Mouse (Mus musculus) heart, adult 8-10 months (tissue): ENCODE results near the gene Rd3. TPM values are rescaled to one million over a fixed set of nuclear protein-coding genes. Genes with fewer than 3 reads are reported as not detected.

Experiments
- DNase-seq: peaks from one replicate; pipeline ENCODE4 v3.0.0; 2022; ENCODE audit warnings: low spot score
- total RNA-seq, 4 experiments: library from RNA; stranded (reverse); gene quantifications; 2 replicates each; pipeline ENCODE4 v1.2.4; 2022

The Rd3 gene
- under 1 TPM; 0.06 to 0.14 (median 0.12) TPM for total RNA-seq

- DNase-seq, result no peak
Observed at GRCm38 (mm10) chr1:191977187-191977586, at the start of gene Rd3. Rd3 (plus strand) TSS chr1:191977370.

- DNase-seq, result no peak
Observed at GRCm38 (mm10) chr1:191928345-191928744, 48.8 kb upstream of the Rd3 start.

GRCm38 (mm10) chr1:191929065-191929464 lies 48.1 kb upstream of the Rd3 start:
- DNase-seq, result no peak

- no peak for DNase-seq
Observed at GRCm38 (mm10) chr1:191929897-191930524, 47.2 kb upstream of the Rd3 start.

- DNase-seq, result no peak
Observed at GRCm38 (mm10) chr1:191930525-191931105, 46.6 kb upstream of the Rd3 start.

GRCm38 (mm10) chr1:191932286-191932985 lies 44.7 kb upstream of the Rd3 start:
- DNase-seq, result no peak

- no peak for DNase-seq
Observed at GRCm38 (mm10) chr1:191932986-191933632, 44.1 kb upstream of the Rd3 start.

GRCm38 (mm10) chr1:191943638-191944037 lies 33.5 kb upstream of the Rd3 start:
- DNase-seq, result no peak

- DNase-seq, result no peak
Observed at GRCm38 (mm10) chr1:191945341-191945740, 31.8 kb upstream of the Rd3 start.

- no peak for DNase-seq
Observed at GRCm38 (mm10) chr1:191945756-191946155, 31.4 kb upstream of the Rd3 start.

- peak; percentile 56 for DNase-seq
Observed at GRCm38 (mm10) chr1:191946261-191946660, 30.9 kb upstream of the Rd3 start.

- no peak for DNase-seq
Observed at GRCm38 (mm10) chr1:191946835-191947234, 30.3 kb upstream of the Rd3 start.

GRCm38 (mm10) chr1:191947796-191948195 lies 29.4 kb upstream of the Rd3 start:
- no peak for DNase-seq

GRCm38 (mm10) chr1:191948600-191948999 lies 28.6 kb upstream of the Rd3 start:
- no peak for DNase-seq

GRCm38 (mm10) chr1:191950611-191951010 lies 26.6 kb upstream of the Rd3 start:
- no peak for DNase-seq

- no peak for DNase-seq
Observed at GRCm38 (mm10) chr1:191952733-191953335, 24.3 kb upstream of the Rd3 start.

GRCm38 (mm10) chr1:191955101-191955500 lies 22.1 kb upstream of the Rd3 start:
- DNase-seq, result peak; percentile 81

- peak; percentile 74 for DNase-seq
Observed at GRCm38 (mm10) chr1:191956261-191956660, 20.9 kb upstream of the Rd3 start.

GRCm38 (mm10) chr1:191956871-191957270 lies 20.3 kb upstream of the Rd3 start:
- peak; percentile 61 for DNase-seq

- DNase-seq, result peak; percentile 60
Observed at GRCm38 (mm10) chr1:191957321-191957720, 19.8 kb upstream of the Rd3 start.

- no peak for DNase-seq
Observed at GRCm38 (mm10) chr1:191960946-191961345, 16.2 kb upstream of the Rd3 start.

GRCm38 (mm10) chr1:191963413-191963812 lies 13.8 kb upstream of the Rd3 start:
- DNase-seq, result no peak
